Mouse (Mus musculus) forebrain, embryonic 16.5 days (tissue): Measurements from ENCODE around the gene Tor1aip1. TPM values are rescaled to one million over a fixed set of nuclear protein-coding genes. Genes with fewer than 3 reads are reported as not detected.

Experiments used
- ATAC-seq: fragments of 200-750 bp; cut with Nextera tagmentation; 2 replicates; pipeline ENCODE4 v1.8.0; 2017; ENCODE audit warnings: mild to moderate bottlenecking, moderate library complexity
- H3K27ac ChIP-seq: fragments of 300-500 bp; sonication (generic); 2 replicates; pipeline ENCODE4 v1.5.1; 2014; ENCODE audit warnings: low read length, control low read depth
- H3K27me3 ChIP-seq: fragments of 300-500 bp; sonication (generic); replicated peaks from 2 replicates; pipeline ENCODE4 v1.6.1; 2014; ENCODE audit warnings: low read length; ENCODE audit not compliant: control insufficient read depth, insufficient read depth
- H3K36me3 ChIP-seq: fragments of 300-500 bp; sonication (generic); 2 replicates; pipeline ENCODE4 v1.6.1; 2014; ENCODE audit not compliant: control insufficient read depth, insufficient read depth
- H3K4me1 ChIP-seq: fragments of 300-500 bp; sonication (generic); replicated peaks from 2 replicates; pipeline ENCODE4 v1.6.1; 2014; ENCODE audit warnings: low read length; ENCODE audit not compliant: control insufficient read depth, insufficient read depth
- H3K4me2 ChIP-seq: fragments of 300-500 bp; sonication (generic); 2 replicates; pipeline ENCODE4 v1.6.1; 2014; ENCODE audit warnings: mild to moderate bottlenecking, low read length, control low read depth
- H3K4me3 ChIP-seq: fragments of 300-500 bp; sonication (generic); replicated peaks from 2 replicates; pipeline ENCODE4 v1.5.1; 2014; ENCODE audit warnings: mild to moderate bottlenecking, low read length, control low read depth
- H3K9ac ChIP-seq: fragments of 300-500 bp; sonication (generic); replicated peaks from 2 replicates; pipeline ENCODE4 v1.6.1; 2014; ENCODE audit warnings: low read depth, low read length, control low read depth
- H3K9me3 ChIP-seq: fragments of 300-500 bp; sonication (generic); 2 replicates; pipeline ENCODE4 v1.6.1; 2016; ENCODE audit warnings: low read length; ENCODE audit not compliant: control insufficient read depth
- WGBS: fragments of 180-500 bp; shearing (Covaris S2); extraction: QIAGEN DNeasy Blood & Tissue Kit; methylation state at CpG from one replicate; pipeline ENCODE4 v1.1.7; 2014; 5-methylcytosine and 5-hydroxymethylcytosine counted together
- polyA plus RNA-seq: library from polyadenylated mRNA; unstranded; fragments of >200 nt; fragmentation: Nextera tagmentation; extraction: Ambion mirVana; gene quantifications from 2 replicates; pipeline ENCODE4 v1.2.1, GENCODE M21; 2015

The Tor1aip1 gene
- polyA plus RNA-seq, 1 experiment from 2014 or later: 22.1 TPM

DNA sequence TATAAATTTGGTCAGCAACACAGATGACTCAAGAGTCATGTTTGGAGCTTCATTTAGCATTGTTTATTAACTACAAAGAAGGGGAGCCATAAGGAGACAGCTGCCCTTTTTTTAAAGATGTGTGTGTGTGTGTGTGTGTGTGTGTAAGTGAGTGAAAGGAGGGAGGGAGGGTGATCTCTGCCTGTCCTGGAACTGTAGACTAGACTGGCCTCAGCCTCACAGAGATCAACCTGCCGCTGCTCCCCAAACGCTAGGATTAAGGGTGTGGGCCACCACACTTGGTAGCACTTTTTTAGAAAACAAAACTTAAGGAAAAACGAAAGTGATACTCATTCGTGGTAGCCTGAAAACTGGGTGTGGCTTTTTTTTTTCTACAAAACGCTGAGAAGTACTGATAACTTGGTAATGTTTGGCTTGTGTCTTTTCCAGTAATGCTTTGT, 884 bp upstream of the Tor1aip1 start:
- Histone ChIP-seq H3K36me3 (peaks cover 4% of the 10 kb centered on the region; the same call in 1 of the 2 replicates), H3K27ac (no peak overlapping the region), H3K4me3 (no peak overlapping the region), H3K9me3 (no peaks in the 10 kb centered on the region), H3K27me3 (no peaks in the 10 kb centered on the region), H3K9ac (no peak overlapping the region), H3K4me1 (peaks cover 19% of the 10 kb centered on the region), H3K4me2 (no peak overlapping the region)
- 65% methylated on average over 5 of the region's 5 CpGs for WGBS
- no peak for ATAC-seq

GRCm38 (mm10) chr1:156035269-156035929, 881 bp downstream of the Tor1aip1 start, which contains the start of gene Tor1aip2:
TSS of gene Tor1aip2 (plus strand) at chr1:156035403.
- peak within 1 kb of the TSS; percentile 98 for H3K27ac ChIP-seq
- WGBS: under 1% methylated on average over 59 of the region's 59 CpGs
- peaks cover 10% of the 10 kb centered on the region for H3K4me1 ChIP-seq
- H3K4me3 ChIP-seq: peak within 1 kb of the TSS; percentile 83
- peak; percentile 63 for ATAC-seq
- H3K9ac ChIP-seq: peak within 1 kb of the TSS; percentile 92
- H3K27me3 ChIP-seq: no peaks in the 10 kb centered on the region
- H3K9me3 ChIP-seq: no peaks in the 10 kb centered on the region
- peak within 1 kb of the TSS; percentile 64 for H3K4me2 ChIP-seq
- H3K36me3 ChIP-seq: peaks cover 8% of the 10 kb centered on the region

DNA sequence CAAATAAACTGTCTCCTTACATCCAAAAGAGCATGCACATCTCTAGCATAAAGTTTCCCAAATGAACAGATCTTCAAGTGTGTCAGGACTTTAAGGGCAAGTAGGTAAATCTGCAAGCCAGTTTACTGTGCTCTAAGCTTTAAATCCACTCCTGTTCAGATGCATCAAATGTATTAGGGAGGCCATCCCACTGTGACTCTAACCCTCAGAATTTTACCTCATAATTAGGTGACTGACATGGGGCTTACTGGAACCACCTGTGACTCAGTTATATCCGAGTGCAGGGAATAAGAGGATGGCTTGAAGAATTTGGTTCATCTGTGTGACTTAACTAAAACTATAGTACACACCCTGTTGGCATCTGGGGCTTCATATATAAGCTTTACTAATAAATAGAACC, 1.6 kb downstream of the Tor1aip1 start:
- H3K36me3 ChIP-seq: peaks cover 9% of the 10 kb centered on the region
- no peak for ATAC-seq
- H3K27ac ChIP-seq: no peak overlapping the region
- H3K4me1 ChIP-seq: peaks cover 10% of the 10 kb centered on the region
- H3K4me3 ChIP-seq: peak overlapping the region; percentile 83
- H3K27me3 ChIP-seq: no peaks in the 10 kb centered on the region
- WGBS: 14% methylated on average over 1 of the region's 1 CpGs
- no peaks in the 10 kb centered on the region for H3K9me3 ChIP-seq
- peak overlapping the region; percentile 92 for H3K9ac ChIP-seq
- H3K4me2 ChIP-seq: peak overlapping the region; percentile 64

GRCm38 (mm10) chr1:156033921-156034320, 2.4 kb downstream of the Tor1aip1 start:
- 97% methylated on average over 7 of the region's 7 CpGs for WGBS
- Histone ChIP-seq H3K27ac (no peak overlapping the region), H3K9ac (no peak overlapping the region), H3K4me2 (no peak overlapping the region), H3K4me3 (no peak overlapping the region), H3K27me3 (no peaks in the 10 kb centered on the region), H3K9me3 (no peaks in the 10 kb centered on the region), H3K4me1 (peaks cover 10% of the 10 kb centered on the region), H3K36me3 (peaks cover 14% of the 10 kb centered on the region)
- no peak for ATAC-seq

DNA sequence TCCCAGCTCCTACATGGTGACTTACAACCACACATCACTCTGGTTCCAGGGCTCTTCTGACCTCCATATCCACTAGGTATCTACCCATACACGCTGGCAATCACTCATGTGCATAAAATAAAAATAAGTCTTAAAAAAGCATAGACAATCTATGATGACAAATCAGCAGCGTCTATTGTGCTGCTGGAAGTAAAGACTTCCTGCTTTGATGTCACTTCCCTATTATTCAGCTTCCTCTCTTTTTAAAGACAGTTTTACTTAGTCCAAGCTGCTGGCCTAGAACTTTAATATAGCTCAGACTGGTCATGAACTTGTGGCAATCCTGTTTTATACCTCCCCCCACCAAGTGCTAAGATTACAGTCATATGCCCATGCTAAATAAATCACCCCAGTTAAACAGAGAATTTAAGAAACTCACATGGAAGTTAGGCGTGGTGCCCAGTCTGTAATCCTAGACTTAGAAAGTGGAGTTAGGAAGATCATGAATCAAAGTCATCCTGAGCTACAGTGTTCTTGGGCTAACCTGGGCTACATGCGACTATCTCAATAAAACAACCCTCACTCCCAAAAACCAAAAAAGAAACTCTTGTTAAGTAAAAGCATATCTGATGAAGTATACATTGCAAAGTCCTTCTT, 7.8 kb downstream of the Tor1aip1 start:
- H3K4me2 ChIP-seq: no peak overlapping the region
- no peak overlapping the region for H3K4me3 ChIP-seq
- WGBS: 91% methylated on average over 4 of the region's 4 CpGs
- H3K27ac ChIP-seq: no peak overlapping the region
- no peaks in the 10 kb centered on the region for H3K4me1 ChIP-seq
- no peaks in the 10 kb centered on the region for H3K9me3 ChIP-seq
- H3K27me3 ChIP-seq: no peaks in the 10 kb centered on the region
- peaks cover 17% of the 10 kb centered on the region for H3K36me3 ChIP-seq
- H3K9ac ChIP-seq: no peak overlapping the region
- no peak for ATAC-seq

GRCm38 (mm10) chr1:156027849-156028248, 8.4 kb downstream of the Tor1aip1 start:
- Histone ChIP-seq H3K4me1 (no peaks in the 10 kb centered on the region), H3K27me3 (no peaks in the 10 kb centered on the region), H3K4me3 (no peak overlapping the region), H3K9ac (no peak overlapping the region), H3K36me3 (peaks cover 16% of the 10 kb centered on the region), H3K27ac (no peak overlapping the region), H3K4me2 (no peak overlapping the region), H3K9me3 (no peaks in the 10 kb centered on the region)
- ATAC-seq: no peak
- WGBS: 89% methylated on average over 3 of the region's 3 CpGs

DNA sequence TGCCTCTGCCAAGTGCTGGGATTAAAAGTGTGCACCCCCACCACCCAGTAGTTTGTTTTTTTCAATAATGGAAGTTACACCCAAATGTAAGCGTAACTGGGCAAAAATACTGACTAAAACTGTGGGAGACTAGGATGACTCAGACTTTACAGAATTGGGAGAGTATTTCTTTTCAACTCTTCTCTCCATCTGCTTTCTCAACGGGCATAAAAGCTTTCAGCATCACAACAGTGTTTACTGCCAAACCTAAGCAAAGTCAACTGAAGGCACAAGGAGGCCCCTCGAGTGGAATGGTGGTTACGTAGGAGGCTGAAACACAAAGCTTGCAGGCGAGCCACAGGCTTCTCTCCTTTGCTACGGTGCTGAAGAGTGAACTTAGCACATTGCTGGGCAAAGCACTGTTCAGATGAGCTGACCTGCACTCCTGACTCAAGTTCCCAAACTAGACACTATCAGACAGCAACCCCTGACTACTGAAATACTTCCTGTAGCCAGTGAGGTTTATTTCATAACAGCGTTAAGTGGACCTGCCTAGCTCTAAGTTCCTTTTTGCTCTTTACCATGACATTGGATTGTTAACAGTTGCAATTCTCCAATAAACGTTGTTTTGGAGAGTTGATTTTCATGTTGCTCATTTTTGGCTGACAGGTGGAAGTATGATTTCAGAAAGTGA, 11.3 kb downstream of the Tor1aip1 start:
- H3K27me3 ChIP-seq: no peaks in the 10 kb centered on the region
- WGBS: 81% methylated on average over 8 of the region's 8 CpGs

DNA sequence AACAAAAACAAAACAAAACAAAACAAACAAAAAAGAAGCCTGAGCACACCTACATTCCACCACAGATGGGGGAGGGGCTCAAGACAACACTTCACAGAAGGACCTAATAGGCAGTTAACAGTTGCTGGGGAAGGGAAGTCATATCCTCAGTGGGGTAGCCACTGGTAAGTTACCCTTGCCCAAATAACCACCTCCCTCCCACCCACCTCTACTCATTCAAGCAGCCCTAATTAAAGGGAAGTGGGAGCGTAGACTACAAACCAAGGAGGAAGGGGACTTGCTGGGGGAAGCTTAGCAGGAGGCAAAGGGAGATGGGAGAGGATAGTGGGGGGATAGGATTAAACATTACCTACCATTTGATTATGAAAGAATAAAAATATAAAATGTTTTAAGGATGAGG, 15.9 kb downstream of the Tor1aip1 start:
- no peaks in the 10 kb centered on the region for H3K9me3 ChIP-seq
- H3K4me2 ChIP-seq: no peak overlapping the region
- H3K4me3 ChIP-seq: no peak overlapping the region
- no peaks in the 10 kb centered on the region for H3K4me1 ChIP-seq
- H3K9ac ChIP-seq: no peak overlapping the region
- no peak for ATAC-seq
- whole genome bisulfite sequencing: 90% methylated on average over 1 of the region's 1 CpGs
- no peaks in the 10 kb centered on the region for H3K27me3 ChIP-seq
- H3K36me3 ChIP-seq: peaks cover 23% of the 10 kb centered on the region
- no peak overlapping the region for H3K27ac ChIP-seq

More for the DNA sequence above, 11.3 kb downstream of the Tor1aip1 start:
- no peak for ATAC-seq
- Histone ChIP-seq H3K9ac (no peak overlapping the region), H3K4me3 (no peak overlapping the region), H3K4me1 (no peaks in the 10 kb centered on the region), H3K27ac (no peak overlapping the region), H3K9me3 (no peaks in the 10 kb centered on the region), H3K36me3 (peaks cover 14% of the 10 kb centered on the region), H3K4me2 (no peak overlapping the region)

DNA sequence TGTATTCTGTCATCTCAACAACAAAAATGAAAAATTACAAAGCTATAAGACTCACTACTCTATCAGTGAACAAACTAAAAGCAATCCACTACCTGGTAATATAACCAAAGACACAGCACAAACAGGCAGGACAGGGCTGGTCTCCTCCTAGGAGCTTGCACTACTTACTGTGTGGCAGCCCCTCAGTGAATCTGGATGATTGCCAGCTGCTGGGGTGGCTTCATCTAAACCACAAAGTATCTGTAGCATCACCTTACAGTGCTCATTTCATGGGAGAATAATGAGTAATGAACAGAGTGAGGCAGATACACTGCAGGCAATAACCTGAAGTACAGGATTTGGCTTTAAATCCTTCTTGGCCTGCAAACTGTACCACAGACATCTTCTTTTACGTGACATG, 16.5 kb downstream of the Tor1aip1 start:
- Histone ChIP-seq H3K9ac (no peak overlapping the region), H3K9me3 (no peaks in the 10 kb centered on the region), H3K27me3 (no peaks in the 10 kb centered on the region), H3K4me1 (no peaks in the 10 kb centered on the region), H3K4me2 (no peak overlapping the region), H3K27ac (no peak overlapping the region), H3K4me3 (no peak overlapping the region), H3K36me3 (peaks cover 23% of the 10 kb centered on the region)
- ATAC-seq: no peak
- WGBS: 94% methylated on average over 1 of the region's 1 CpGs
